Mouse (Mus musculus): ENCODE measurements at regions not wholly inside any gene's neighbourhood (a gene's known extent, or its start where the extent isn't known, plus 50 kb on each side); places are given as distances from the start of the nearest gene placed in this dataset.

GRCm38 (mm10) chr3:33305756-33306155, 162.7 kb upstream of the Pex5l start:
- no peaks in the 10 kb centered on the region; the same call in 1 of the 2 replicates for H3K4me1 ChIP-seq (ENCODE audit: control insufficient read depth, insufficient read depth, low read length)
- no peaks in the 10 kb centered on the region for H3K79me2 ChIP-seq (replicated peaks; ENCODE audit: control insufficient read depth, insufficient read depth, low read length)
- no peak for TF ChIP-seq POLR2A (IDR thresholded peaks at IDR 0.05; ENCODE audit: insufficient read depth, low read depth, low read length)
- no peak for TF ChIP-seq EP300 (IDR thresholded peaks at IDR 0.05; ENCODE audit: insufficient read depth, low read depth, low read length)
- no peak for TF ChIP-seq CTCF (IDR thresholded peaks at IDR 0.05)
- intact Hi-C loops (cut with DNase I) = loop anchor here (5.0 kb wide), 1 partner anchor 327 kb away; no protein-coding TSS in a partner anchor
- no peaks in the 10 kb centered on the region for H3K27me3 ChIP-seq (ENCODE audit: control insufficient read depth, insufficient read depth, low read length)
- H3K4me3 ChIP-seq = no peak overlapping the region
- H3K9ac ChIP-seq (ENCODE audit: low read depth, low read length) = no peak overlapping the region
- H3K36me3 ChIP-seq (ENCODE audit: control insufficient read depth, insufficient read depth, low read length) = no peaks in the 10 kb centered on the region
- no peak overlapping the region for H3K27ac ChIP-seq
- DNase-seq = no peak
- 64% methylated on average over 2 of the region's 2 CpGs for WGBS

GRCm38 (mm10) chr3:33262797-33263196, 119.8 kb upstream of the Pex5l start:
- no peaks in the 10 kb centered on the region for H3K27me3 ChIP-seq (ENCODE audit: control insufficient read depth, insufficient read depth, low read length)
- TF ChIP-seq POLR2A (IDR thresholded peaks at IDR 0.05; ENCODE audit: insufficient read depth, low read depth, low read length) (no peak), EP300 (IDR thresholded peaks at IDR 0.05; ENCODE audit: insufficient read depth, low read depth, low read length) (no peak), CTCF (IDR thresholded peaks at IDR 0.05) (no peak)
- intact Hi-C loops (cut with DNase I) = no loop called here
- no peak overlapping the region for H3K27ac ChIP-seq
- H3K4me1 ChIP-seq (ENCODE audit: control insufficient read depth, insufficient read depth, low read length) = no peaks in the 10 kb centered on the region
- H3K36me3 ChIP-seq (ENCODE audit: control insufficient read depth, insufficient read depth, low read length) = no peaks in the 10 kb centered on the region
- H3K4me3 ChIP-seq = no peak overlapping the region
- WGBS = 27% methylated on average over 2 of the region's 2 CpGs
- no peaks in the 10 kb centered on the region for H3K79me2 ChIP-seq (replicated peaks; ENCODE audit: control insufficient read depth, insufficient read depth, low read length)
- H3K9ac ChIP-seq (ENCODE audit: low read depth, low read length) = no peak overlapping the region
- no peak for DNase-seq

- intact Hi-C loops (cut with DNase I) = no loop called here
- no peaks in the 10 kb centered on the region for H3K79me2 ChIP-seq (replicated peaks; ENCODE audit: control insufficient read depth, insufficient read depth, low read length)
- 71% methylated on average over 2 of the region's 2 CpGs for WGBS
- no peaks in the 10 kb centered on the region for H3K27me3 ChIP-seq (ENCODE audit: control insufficient read depth, insufficient read depth, low read length)
- no peak overlapping the region for H3K9ac ChIP-seq (ENCODE audit: low read depth, low read length)
- no peak overlapping the region for H3K27ac ChIP-seq
- TF ChIP-seq POLR2A (IDR thresholded peaks at IDR 0.05; ENCODE audit: insufficient read depth, low read depth, low read length) = no peak
- no peak for TF ChIP-seq CTCF (IDR thresholded peaks at IDR 0.05)
- no peak for TF ChIP-seq EP300 (IDR thresholded peaks at IDR 0.05; ENCODE audit: insufficient read depth, low read depth, low read length)
- no peaks in the 10 kb centered on the region for H3K36me3 ChIP-seq (ENCODE audit: control insufficient read depth, insufficient read depth, low read length)
- H3K4me1 ChIP-seq (ENCODE audit: control insufficient read depth, insufficient read depth, low read length) = no peaks in the 10 kb centered on the region
- H3K4me3 ChIP-seq = no peak overlapping the region
- DNase-seq = no peak
Observed at GRCm38 (mm10) chr3:33219271-33220065, 76.4 kb upstream of the Pex5l start.

- intact Hi-C loops (cut with DNase I) = no loop called here
- H3K79me2 ChIP-seq (replicated peaks; ENCODE audit: control insufficient read depth, insufficient read depth, low read length) = no peaks in the 10 kb centered on the region
- WGBS = 73% methylated on average over 2 of the region's 2 CpGs
- H3K4me3 ChIP-seq = no peak overlapping the region
- H3K9ac ChIP-seq (ENCODE audit: low read depth, low read length) = no peak overlapping the region
- TF ChIP-seq EP300 (IDR thresholded peaks at IDR 0.05; ENCODE audit: insufficient read depth, low read depth, low read length) = no peak
- TF ChIP-seq CTCF (IDR thresholded peaks at IDR 0.05) = no peak
- TF ChIP-seq POLR2A (IDR thresholded peaks at IDR 0.05; ENCODE audit: insufficient read depth, low read depth, low read length) = no peak
- H3K36me3 ChIP-seq (ENCODE audit: control insufficient read depth, insufficient read depth, low read length) = no peaks in the 10 kb centered on the region
- no peak overlapping the region for H3K27ac ChIP-seq
- H3K4me1 ChIP-seq (ENCODE audit: control insufficient read depth, insufficient read depth, low read length) = no peaks in the 10 kb centered on the region
- H3K27me3 ChIP-seq (ENCODE audit: control insufficient read depth, insufficient read depth, low read length) = no peaks in the 10 kb centered on the region
- DNase-seq = no peak
Observed at GRCm38 (mm10) chr3:33218291-33218690, 75.2 kb upstream of the Pex5l start.

GRCm38 (mm10) chr3:33217360-33218034, 74.5 kb upstream of the Pex5l start:
- no peaks in the 10 kb centered on the region for H3K4me1 ChIP-seq (ENCODE audit: control insufficient read depth, insufficient read depth, low read length)
- H3K27ac ChIP-seq = no peak overlapping the region
- TF ChIP-seq POLR2A (IDR thresholded peaks at IDR 0.05; ENCODE audit: insufficient read depth, low read depth, low read length) (no peak), EP300 (IDR thresholded peaks at IDR 0.05; ENCODE audit: insufficient read depth, low read depth, low read length) (no peak), CTCF (IDR thresholded peaks at IDR 0.05) (no peak)
- no peak for DNase-seq
- H3K4me3 ChIP-seq = no peak overlapping the region
- H3K36me3 ChIP-seq (ENCODE audit: control insufficient read depth, insufficient read depth, low read length) = no peaks in the 10 kb centered on the region
- intact Hi-C loops (cut with DNase I) = no loop called here
- no peak overlapping the region for H3K9ac ChIP-seq (ENCODE audit: low read depth, low read length)
- no peaks in the 10 kb centered on the region for H3K27me3 ChIP-seq (ENCODE audit: control insufficient read depth, insufficient read depth, low read length)
- 60% methylated on average over 18 of the region's 18 CpGs for WGBS
- no peaks in the 10 kb centered on the region for H3K79me2 ChIP-seq (replicated peaks; ENCODE audit: control insufficient read depth, insufficient read depth, low read length)
